Mouse (Mus musculus) embryonic facial prominence, embryonic 12.5 days (tissue): ENCODE data around the gene Jup. TPM values are rescaled to one million over a fixed set of nuclear protein-coding genes. Genes with fewer than 3 reads are reported as not detected.
A peak's percentile ranks its signal among the peaks of the same experiment; 100 is the strongest.

Experiments used
- ATAC-seq: fragments of 200-750 bp; cut with Nextera tagmentation; 2 replicates; pipeline ENCODE4 v1.8.0; 2017; ENCODE audit not compliant: insufficient number of reproducible peaks, insufficient read depth, low FRiP score, low TSS enrichment
- H3K27ac ChIP-seq: fragments of 300-500 bp; sonication (generic); 2 replicates; pipeline ENCODE4 v1.5.1; 2016; ENCODE audit warnings: mild to moderate bottlenecking
- H3K27me3 ChIP-seq: fragments of 300-500 bp; sonication (generic); 2 replicates; pipeline ENCODE4 v1.6.1; 2016; ENCODE audit warnings: mild to moderate bottlenecking, moderate library complexity
- H3K36me3 ChIP-seq: fragments of 300-500 bp; sonication (generic); 2 replicates; pipeline ENCODE4 v1.6.1; 2016; ENCODE audit warnings: mild to moderate bottlenecking
- H3K4me1 ChIP-seq: fragments of 300-500 bp; sonication (generic); 2 replicates; pipeline ENCODE4 v1.6.1; 2016
- H3K4me2 ChIP-seq: fragments of 300-500 bp; sonication (generic); replicated peaks from 2 replicates; pipeline ENCODE4 v1.6.1; 2016; ENCODE audit warnings: mild to moderate bottlenecking, moderate library complexity
- H3K4me3 ChIP-seq: fragments of 300-500 bp; sonication (generic); 2 replicates; pipeline ENCODE4 v1.5.1; 2016; ENCODE audit warnings: mild to moderate bottlenecking
- H3K9ac ChIP-seq: fragments of 300-500 bp; sonication (generic); 2 replicates; pipeline ENCODE4 v1.6.1; 2016; ENCODE audit warnings: mild to moderate bottlenecking, moderate library complexity
- H3K9me3 ChIP-seq: fragments of 300-500 bp; sonication (generic); 2 replicates; pipeline ENCODE4 v1.6.1; 2016; ENCODE audit warnings: mild to moderate bottlenecking, moderate library complexity
- WGBS: fragments of 180-500 bp; shearing (Covaris S2); methylation state at CpG from one replicate; pipeline ENCODE4 v1.1.7; 2016; 5-methylcytosine and 5-hydroxymethylcytosine counted together
- polyA plus RNA-seq: library from polyadenylated mRNA; unstranded; fragments of >200 nt; fragmentation: Nextera tagmentation; extraction: Ambion mirVana; gene quantifications from 2 replicates; pipeline ENCODE4 v1.2.1, GENCODE M21; 2016

Gene Jup
- polyA plus RNA-seq, 1 experiment from 2014 or later = 70.6 TPM

DNA sequence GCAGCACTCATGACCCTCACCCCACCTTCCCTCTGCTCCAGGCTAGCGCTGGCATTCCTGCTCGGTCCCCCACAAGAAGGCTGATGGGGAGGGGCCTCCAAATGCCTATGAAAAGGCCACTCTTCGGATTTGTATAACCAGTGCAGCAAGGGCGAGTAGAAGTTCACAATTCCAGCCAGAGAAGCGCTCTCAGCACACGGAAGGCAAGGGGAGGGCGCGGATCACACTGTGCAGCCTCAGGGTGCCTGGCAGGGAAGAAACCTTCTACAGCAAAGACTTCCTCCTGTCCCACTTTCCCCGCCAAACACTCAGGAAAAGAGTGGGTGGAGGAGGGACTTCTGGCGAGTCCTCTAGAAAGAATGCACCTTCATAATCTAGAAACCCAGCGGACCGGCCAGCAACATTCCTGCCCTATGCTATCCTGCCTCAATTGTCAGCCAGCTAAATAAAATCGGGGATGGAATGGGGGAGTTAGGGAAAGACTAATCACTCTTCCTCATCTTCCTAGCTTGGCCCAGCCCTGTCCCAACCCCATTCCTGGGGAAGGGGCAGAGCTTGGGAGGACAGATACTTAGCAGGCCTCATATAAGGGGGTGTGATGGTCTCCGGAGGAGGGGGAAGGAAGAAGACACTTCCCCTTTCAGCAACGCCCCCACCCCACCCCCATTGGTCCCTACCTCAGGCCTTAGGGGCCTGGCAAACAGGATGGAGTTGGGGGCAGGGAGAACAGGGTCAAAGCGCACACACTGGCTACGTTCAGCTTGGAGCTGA lies 1.5 kb downstream of the Jup start:
- ATAC-seq = no peak
- Histone ChIP-seq H3K27ac (peak overlapping the region; percentile 74; the same call in 1 of the 2 replicates), H3K4me3 (peak overlapping the region; percentile 63), H3K27me3 (no peaks in the 10 kb centered on the region), H3K4me2 (peak overlapping the region; percentile 79), H3K4me1 (peaks cover 27% of the 10 kb centered on the region), H3K36me3 (no peaks in the 10 kb centered on the region), H3K9me3 (no peaks in the 10 kb centered on the region), H3K9ac (peak overlapping the region; percentile 40)
- 25% methylated on average over 17 of the region's 17 CpGs for WGBS

- no peaks in the 10 kb centered on the region for H3K36me3 ChIP-seq
- H3K4me1 ChIP-seq = peaks cover 32% of the 10 kb centered on the region
- H3K4me2 ChIP-seq = peak overlapping the region; percentile 79
- 32% methylated on average over 11 of the region's 11 CpGs for WGBS
- H3K9me3 ChIP-seq = no peaks in the 10 kb centered on the region
- H3K27ac ChIP-seq = no peak overlapping the region
- H3K27me3 ChIP-seq = no peaks in the 10 kb centered on the region
- H3K9ac ChIP-seq = no peak overlapping the region
- H3K4me3 ChIP-seq = peak overlapping the region; percentile 63; the same call in 1 of the 2 replicates
- ATAC-seq = no peak
Measured at GRCm38 (mm10) chr11:100395200-100395599, 2.4 kb downstream of the Jup start.

GRCm38 (mm10) chr11:100394353-100395074 lies 3.0 kb downstream of the Jup start:
- no peaks in the 10 kb centered on the region for H3K9me3 ChIP-seq
- no peak overlapping the region for H3K9ac ChIP-seq
- H3K36me3 ChIP-seq = no peaks in the 10 kb centered on the region
- no peak overlapping the region for H3K27ac ChIP-seq
- H3K4me1 ChIP-seq = peaks cover 35% of the 10 kb centered on the region
- no peak for ATAC-seq
- 78% methylated on average over 5 of the region's 5 CpGs for WGBS
- H3K4me3 ChIP-seq = no peak overlapping the region
- H3K27me3 ChIP-seq = no peaks in the 10 kb centered on the region
- 0 out of 2 replicates have a peak overlapping the region, but pooled peaks have one; percentile 79 for H3K4me2 ChIP-seq

- no peak overlapping the region for H3K27ac ChIP-seq
- 81% methylated on average over 7 of the region's 7 CpGs for WGBS
- no peaks in the 10 kb centered on the region for H3K27me3 ChIP-seq
- ATAC-seq = no peak
- H3K4me3 ChIP-seq = no peak overlapping the region
- no peaks in the 10 kb centered on the region for H3K9me3 ChIP-seq
- H3K36me3 ChIP-seq = no peaks in the 10 kb centered on the region
- H3K4me1 ChIP-seq = peaks cover 36% of the 10 kb centered on the region
- H3K4me2 ChIP-seq = no peak overlapping the region
- H3K9ac ChIP-seq = no peak overlapping the region
Measured at GRCm38 (mm10) chr11:100393733-100394132, 3.8 kb downstream of the Jup start.

DNA sequence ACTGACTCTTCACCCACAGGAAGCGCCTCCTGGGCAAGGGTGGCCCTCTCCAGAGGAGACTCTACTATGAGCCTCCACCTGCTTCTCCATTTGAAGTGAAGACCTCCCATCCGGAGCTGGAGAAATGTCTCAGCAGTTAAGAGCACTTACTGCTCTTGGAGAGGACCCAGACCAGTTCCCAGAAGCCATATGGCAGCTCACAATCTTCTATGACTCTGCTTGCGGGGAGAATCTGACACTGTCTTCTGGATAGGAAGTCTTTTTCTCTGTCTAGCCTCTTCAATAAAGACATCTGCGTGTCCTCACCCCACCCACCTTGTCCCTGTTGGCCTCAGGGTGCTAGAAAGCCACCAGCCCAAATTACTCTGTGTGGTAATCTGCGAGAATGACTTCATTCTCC lies 4.6 kb downstream of the Jup start:
- H3K36me3 ChIP-seq = no peaks in the 10 kb centered on the region
- WGBS = 86% methylated on average over 5 of the region's 5 CpGs
- no peaks in the 10 kb centered on the region for H3K9me3 ChIP-seq
- H3K4me1 ChIP-seq = peaks cover 44% of the 10 kb centered on the region
- no peak overlapping the region for H3K27ac ChIP-seq
- H3K4me2 ChIP-seq = no peak overlapping the region
- H3K27me3 ChIP-seq = no peaks in the 10 kb centered on the region
- ATAC-seq = no peak
- no peak overlapping the region for H3K4me3 ChIP-seq
- H3K9ac ChIP-seq = no peak overlapping the region

GRCm38 (mm10) chr11:100391884-100392345 lies 5.6 kb downstream of the Jup start:
- Histone ChIP-seq H3K9me3 (no peaks in the 10 kb centered on the region), H3K4me3 (no peak overlapping the region), H3K4me1 (peaks cover 48% of the 10 kb centered on the region), H3K27me3 (no peaks in the 10 kb centered on the region), H3K4me2 (no peak overlapping the region), H3K27ac (no peak overlapping the region), H3K36me3 (no peaks in the 10 kb centered on the region), H3K9ac (no peak overlapping the region)
- WGBS = 84% methylated on average over 7 of the region's 7 CpGs
- no peak for ATAC-seq

DNA sequence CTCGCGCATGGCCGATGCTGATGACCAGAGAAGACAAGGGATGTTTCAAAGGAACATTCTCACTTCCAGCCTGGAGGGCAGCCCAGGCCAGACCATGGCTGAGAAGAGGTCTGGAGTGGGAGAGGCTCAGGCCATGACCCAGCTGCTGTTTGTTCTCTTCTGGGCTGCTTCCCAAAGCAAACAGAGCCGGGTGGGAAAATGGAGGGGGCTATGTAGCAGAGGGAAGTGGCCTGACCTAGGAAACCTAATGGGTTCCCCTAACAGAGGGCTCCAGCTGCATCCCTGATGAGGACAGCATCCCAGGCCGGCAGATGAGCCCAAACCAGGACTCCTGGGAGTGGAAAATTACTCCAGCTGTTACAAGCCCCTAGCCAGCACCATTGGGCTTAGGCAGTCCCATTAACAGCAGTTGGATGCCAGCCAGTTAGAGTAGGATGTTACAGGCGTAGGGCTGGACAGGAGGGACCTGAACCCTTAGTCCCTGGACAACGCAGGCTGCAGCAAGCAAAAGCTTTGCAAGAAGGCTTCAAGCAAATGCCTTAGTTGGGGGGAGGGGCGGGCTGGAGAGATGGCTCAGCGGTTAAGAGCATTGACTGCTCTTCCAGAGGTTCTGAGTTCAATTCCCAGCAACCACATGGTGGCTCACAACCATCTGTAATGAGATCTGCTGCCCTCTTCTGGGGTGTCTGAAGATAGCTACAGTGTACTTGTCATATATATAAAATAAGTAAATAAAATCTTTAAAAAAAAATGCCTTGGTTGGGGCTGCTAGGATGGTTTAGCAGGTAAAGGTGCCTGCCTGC lies 6.3 kb downstream of the Jup start:
- Histone ChIP-seq H3K36me3 (no peaks in the 10 kb centered on the region), H3K4me3 (no peak overlapping the region), H3K4me2 (no peak overlapping the region), H3K27me3 (no peaks in the 10 kb centered on the region), H3K27ac (0 out of 2 replicates have a peak overlapping the region, but pooled peaks have one; percentile 26), H3K9me3 (no peaks in the 10 kb centered on the region), H3K9ac (no peak overlapping the region), H3K4me1 (peaks cover 44% of the 10 kb centered on the region)
- 65% methylated on average over 9 of the region's 9 CpGs for WGBS
- ATAC-seq = no peak

DNA sequence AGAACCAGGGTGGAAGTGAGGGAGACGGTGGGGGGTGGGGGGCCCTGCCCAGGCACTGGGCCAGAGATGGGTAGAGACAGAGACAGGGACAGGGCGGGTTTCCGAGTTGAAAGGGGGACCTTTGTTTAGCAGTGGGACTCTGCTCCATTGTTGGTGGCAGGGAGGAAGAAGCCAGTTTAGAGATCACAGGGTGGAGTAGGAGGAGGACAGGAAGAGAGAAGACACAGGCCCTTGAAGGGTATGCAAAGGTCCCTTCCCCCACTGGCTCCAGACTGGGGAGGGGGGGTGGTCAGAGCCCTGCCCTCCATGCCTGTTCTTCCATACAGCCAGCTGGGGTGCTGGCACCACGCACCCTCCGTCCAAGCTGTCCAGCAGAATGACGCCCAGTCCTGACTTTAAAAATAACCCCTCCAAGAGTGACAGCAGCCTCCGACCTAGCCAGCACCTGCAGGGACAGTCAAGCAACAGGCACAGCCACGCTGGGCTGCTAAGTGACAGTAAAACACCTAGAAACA lies 7.6 kb downstream of the Jup start:
- Histone ChIP-seq H3K27me3 (no peaks in the 10 kb centered on the region), H3K4me1 (peaks cover 31% of the 10 kb centered on the region), H3K9ac (no peak overlapping the region), H3K4me2 (0 out of 2 replicates have a peak overlapping the region, but pooled peaks have one; percentile 3), H3K36me3 (peaks cover 9% of the 10 kb centered on the region; the same call in 1 of the 2 replicates), H3K27ac (peak overlapping the region; percentile 26; the same call in 1 of the 2 replicates), H3K9me3 (no peaks in the 10 kb centered on the region), H3K4me3 (no peak overlapping the region)
- ATAC-seq = no peak
- WGBS = 39% methylated on average over 8 of the region's 8 CpGs

DNA sequence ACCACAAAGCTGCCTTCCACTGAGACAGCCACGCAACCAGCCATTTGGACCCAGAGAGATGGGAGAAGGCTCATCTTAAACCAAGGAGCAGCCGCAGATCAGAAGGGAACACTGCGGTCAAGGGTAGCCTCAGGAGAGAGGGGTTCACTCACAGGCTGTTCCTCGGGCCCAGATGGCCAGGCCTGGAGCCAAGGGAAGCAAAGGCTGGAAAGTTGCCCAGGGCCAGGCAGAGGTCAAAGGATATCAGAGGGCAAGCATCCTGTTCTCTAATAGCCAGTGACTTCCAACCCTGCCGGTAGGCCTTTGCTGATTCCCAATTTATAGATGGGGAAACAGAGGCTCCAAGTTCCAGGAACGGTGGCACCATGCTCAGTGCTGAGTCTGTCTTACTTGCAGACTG lies 9.0 kb downstream of the Jup start:
- Histone ChIP-seq H3K27ac (peak overlapping the region; percentile 64), H3K9ac (no peak overlapping the region), H3K4me3 (no peak overlapping the region), H3K36me3 (peaks cover 20% of the 10 kb centered on the region; the same call in 1 of the 2 replicates), H3K4me1 (peaks cover 31% of the 10 kb centered on the region), H3K9me3 (no peaks in the 10 kb centered on the region), H3K4me2 (0 out of 2 replicates have a peak overlapping the region, but pooled peaks have one; percentile 27), H3K27me3 (no peaks in the 10 kb centered on the region)
- WGBS = 70% methylated on average over 6 of the region's 6 CpGs
- no peak for ATAC-seq

- ATAC-seq = no peak
- Histone ChIP-seq H3K27ac (peak overlapping the region; percentile 66), H3K9ac (no peak overlapping the region), H3K27me3 (no peaks in the 10 kb centered on the region), H3K36me3 (peaks cover 28% of the 10 kb centered on the region), H3K4me3 (no peak overlapping the region), H3K4me1 (peaks cover 31% of the 10 kb centered on the region), H3K9me3 (no peaks in the 10 kb centered on the region), H3K4me2 (peak overlapping the region; percentile 27; the same call in 1 of the 2 replicates)
- WGBS = 37% methylated on average over 14 of the region's 14 CpGs
Measured at GRCm38 (mm10) chr11:100387589-100388375, 9.8 kb downstream of the Jup start.
